Mouse (Mus musculus) embryonic fibroblast, embryonic 13.5 days (primary cell): ENCODE results near the gene Phldb3.

ENCODE experiments used
- CTCF ChIP-seq: IDR thresholded peaks from 2 replicates; pipeline ENCODE4 v1.5.1; 2011; ENCODE audit warnings: mild to moderate bottlenecking, control low read depth, low read length, moderate library complexity, borderline replicate concordance; ENCODE audit not compliant: insufficient read depth
- POLR2A ChIP-seq: IDR thresholded peaks from 2 replicates; pipeline ENCODE4 v1.6.1; 2011; ENCODE audit warnings: low read depth, mild to moderate bottlenecking, control low read depth, low read length, moderate library complexity

GRCm38 (mm10) chr7:24621193-24621592, 10.6 kb downstream of the Phldb3 start:
- TF ChIP-seq CTCF (no peak), POLR2A (no peak)
